Mouse (Mus musculus) heart, adult 2 months (tissue): ENCODE data around the gene Fam89a. TPM values are rescaled to one million over a fixed set of nuclear protein-coding genes. Genes with fewer than 3 reads are reported as not detected.

Experiments
- DNase-seq, 2 experiments: peaks; one replicate each; pipeline ENCODE4 v3.0.0; 2021
- H3K27ac ChIP-seq: fragments of 200-600 bp; 2 replicates; pipeline ENCODE4 v1.8.1; 2022
- H3K27me3 ChIP-seq: fragments of 200-500 bp; 2 replicates; pipeline ENCODE4 v1.6.1; 2012; ENCODE audit warnings: mild to moderate bottlenecking, low read length, inconsistent platforms, mixed read lengths; ENCODE audit not compliant: control insufficient read depth, insufficient read depth
- H3K36me3 ChIP-seq: fragments of 200-500 bp; 2 replicates; pipeline ENCODE4 v1.6.1; 2012; ENCODE audit warnings: low read length, inconsistent platforms; ENCODE audit not compliant: control insufficient read depth, insufficient read depth
- H3K4me1 ChIP-seq: fragments of 200-500 bp; 2 replicates; pipeline ENCODE4 v1.6.1; 2011; ENCODE audit warnings: low read length; ENCODE audit not compliant: control insufficient read depth, insufficient read depth
- H3K4me3 ChIP-seq: fragments of 200-600 bp; 2 replicates; pipeline ENCODE4 v1.8.1; 2022
- H3K79me2 ChIP-seq: fragments of 200-500 bp; replicated peaks from 2 replicates; pipeline ENCODE4 v1.6.1; 2012; ENCODE audit warnings: mild to moderate bottlenecking, inconsistent platforms, low read length, moderate library complexity, mixed read lengths; ENCODE audit not compliant: control insufficient read depth, insufficient read depth
- H3K9ac ChIP-seq: fragments of 200-500 bp; 2 replicates; pipeline ENCODE4 v1.6.1; 2012; ENCODE audit warnings: low read depth, mild to moderate bottlenecking, control low read depth, inconsistent platforms, low read length, mixed read lengths
- CTCF ChIP-seq: fragments of 200-600 bp; IDR thresholded peaks from 2 replicates; pipeline ENCODE4 v1.8.1; 2022; ENCODE audit warnings: antibody characterized with exemption, mild to moderate bottlenecking, moderate library complexity
- EP300 ChIP-seq: fragments of 200-500 bp; IDR thresholded peaks from 2 replicates; pipeline ENCODE4 v1.6.1; 2011; ENCODE audit warnings: low read depth, low read length, control low read depth; ENCODE audit not compliant: insufficient read depth
- POLR2A ChIP-seq: fragments of 200-500 bp; IDR thresholded peaks from 2 replicates; pipeline ENCODE4 v1.6.1; 2011; ENCODE audit warnings: mild to moderate bottlenecking, low read depth, low read length, control low read depth; ENCODE audit not compliant: insufficient read depth
- WGBS: fragments of 180-500 bp; shearing (Covaris S2); methylation state at CpG from one replicate; pipeline ENCODE4 v1.1.7; 2018; 5-methylcytosine and 5-hydroxymethylcytosine counted together
- intact Hi-C: fragments of 180-260 bp; cut with DNase I; formaldehyde crosslinking; loops from one replicate; pipeline ENCODE4 v1.15.1; 2025
- polyA plus RNA-seq: library from polyadenylated mRNA; depleted of rRNA; stranded (reverse); fragments of >200 nt; gene quantifications from 2 replicates; pipeline ENCODE4 v1.2.3, GENCODE M21; 2012
- total RNA-seq, 2 experiments: library from RNA; stranded (reverse); gene quantifications; 2 replicates each; pipeline ENCODE4 v1.2.3; 2021

Gene Fam89a
- total and polyA plus RNA-seq, 3 experiments = 1.6 to 2.1 (median 1.8) TPM

- intact Hi-C loops = no loop called here
- Histone ChIP-seq H3K4me1 (peaks cover 8% of the 10 kb centered on the region), H3K79me2 (no peaks in the 10 kb centered on the region; the same call in none of the 2 replicates), H3K27me3 (no peaks in the 10 kb centered on the region), H3K27ac (no peak overlapping the region), H3K36me3 (no peaks in the 10 kb centered on the region), H3K9ac (no peak overlapping the region), H3K4me3 (no peak overlapping the region)
- DNase-seq = no peak
- WGBS = 94% methylated on average over 7 of the region's 7 CpGs
- TF ChIP-seq EP300 (no peak), CTCF (no peak), POLR2A (no peak)
Measured at GRCm38 (mm10) chr8:124724301-124724700, 27.3 kb downstream of the Fam89a start.

GRCm38 (mm10) chr8:124721862-124722515 lies 29.6 kb downstream of the Fam89a start, which contains the start of the genes Ttc13 and Arv1:
Gene Ttc13 (minus strand): TSS chr8:124721983.
Gene Arv1 (plus strand): TSS chr8:124722139.
- intact Hi-C loops = no loop called here
- H3K9ac ChIP-seq = peak within 1 kb of the TSS; percentile 82
- H3K36me3 ChIP-seq = no peaks in the 10 kb centered on the region
- H3K27ac ChIP-seq = peak within 1 kb of the TSS; percentile 77
- H3K4me1 ChIP-seq = peaks cover 8% of the 10 kb centered on the region
- TF ChIP-seq POLR2A (peak; percentile 65), CTCF (peak; percentile 47), EP300 (0 out of 2 replicates have a peak, but pooled peaks have one; percentile 20)
- no peaks in the 10 kb centered on the region for H3K27me3 ChIP-seq
- WGBS = under 1% methylated on average over 59 of the region's 59 CpGs
- DNase-seq = peak; percentile 96 to 98
- no peaks in the 10 kb centered on the region; the same call in none of the 2 replicates for H3K79me2 ChIP-seq
- H3K4me3 ChIP-seq = peak within 1 kb of the TSS; percentile 96

GRCm38 (mm10) chr8:124720938-124721861 lies 30.4 kb downstream of the Fam89a start:
- no peak for DNase-seq
- 3% methylated on average over 31 of the region's 31 CpGs for WGBS
- Histone ChIP-seq H3K27me3 (no peaks in the 10 kb centered on the region), H3K4me1 (peaks cover 8% of the 10 kb centered on the region), H3K79me2 (no peaks in the 10 kb centered on the region; the same call in none of the 2 replicates), H3K4me3 (peak overlapping the region; percentile 96), H3K9ac (peak overlapping the region; percentile 82), H3K36me3 (no peaks in the 10 kb centered on the region), H3K27ac (peak overlapping the region; percentile 61)
- intact Hi-C loops = no loop called here
- TF ChIP-seq CTCF = no peak
- no peak for TF ChIP-seq POLR2A
- no peak for TF ChIP-seq EP300

- H3K4me3 ChIP-seq = no peak overlapping the region
- intact Hi-C loops = no loop called here
- WGBS = 78% methylated on average over 7 of the region's 7 CpGs
Measured at GRCm38 (mm10) chr8:124720133-124720532, 31.5 kb downstream of the Fam89a start.

GRCm38 (mm10) chr8:124715736-124716135 lies 35.9 kb downstream of the Fam89a start:
- intact Hi-C loops = no loop called here
- Histone ChIP-seq H3K27ac (no peak overlapping the region), H3K4me1 (no peaks in the 10 kb centered on the region), H3K79me2 (no peaks in the 10 kb centered on the region; the same call in 1 of the 2 replicates), H3K27me3 (no peaks in the 10 kb centered on the region), H3K9ac (no peak overlapping the region), H3K4me3 (no peak overlapping the region), H3K36me3 (no peaks in the 10 kb centered on the region)
- no peak for TF ChIP-seq POLR2A
- TF ChIP-seq CTCF = no peak
- TF ChIP-seq EP300 = no peak
- DNase-seq = no peak
- WGBS = 79% methylated on average over 8 of the region's 8 CpGs

More at GRCm38 (mm10) chr8:124720133-124720532, 31.5 kb downstream of the Fam89a start:
- H3K4me1 ChIP-seq = peaks cover 8% of the 10 kb centered on the region
- no peaks in the 10 kb centered on the region for H3K27me3 ChIP-seq
- no peak for DNase-seq
- H3K79me2 ChIP-seq = no peaks in the 10 kb centered on the region; the same call in none of the 2 replicates
- TF ChIP-seq CTCF = 0 out of 2 replicates have a peak, but pooled peaks have one; percentile 4
- TF ChIP-seq POLR2A = no peak
- no peak overlapping the region for H3K27ac ChIP-seq
- H3K36me3 ChIP-seq = no peaks in the 10 kb centered on the region
- no peak overlapping the region for H3K9ac ChIP-seq
